ENCODE assay signal across 19 mouse cellular contexts in genomic region chr7:37413350-37413749, GRCm38 (mm10).
A peak's percentile ranks its signal among the peaks of the same experiment; 100 is the strongest.
DNase-seq lines count a peak whose midpoint lies in the region; ATAC-seq and TF ChIP-seq lines count a peak whose summit lies in the region.
"Had no signal": no experiment of that assay in that cellular context is flagged by ENCODE, and none has a peak within 500 bp of the region (broad histone marks: within the 10 kb centered on the region; RNA-seq: fewer than 3 reads in every experiment).

No protein-coding gene starts in this region.

- 50% methylated on average over 4 of the region's 4 CpGs for WGBS in forebrain, embryonic 14.5 days
- WGBS in forebrain, embryonic 13.5 days, result 54% methylated on average over 4 of the region's 4 CpGs
- WGBS in embryonic facial prominence, embryonic 14.5 days, result 17% methylated on average over 4 of the region's 4 CpGs

- no peak for TF ChIP-seq POLR2A in brain, embryonic 14.5 days (IDR thresholded peaks at IDR 0.05; ENCODE audit: borderline replicate concordance, extremely low read depth, insufficient read depth, insufficient read length, poor library complexity, severe bottlenecking)

- no peak overlapping the region for H3K4me2 ChIP-seq in forebrain, embryonic 14.5 days (ENCODE audit: low read length)
- H3K4me2 ChIP-seq in forebrain, embryonic 13.5 days, result no peak overlapping the region
- no peak overlapping the region for H3K4me2 ChIP-seq in embryonic facial prominence, embryonic 14.5 days (ENCODE audit: low read depth, low read length)
- H3K4me2 ChIP-seq: heart, embryonic 12.5 days had no signal

- no peaks in the 10 kb centered on the region for H3K27me3 ChIP-seq in forebrain, embryonic 14.5 days (replicated peaks; ENCODE audit: control insufficient read depth, insufficient read depth, low read length)
- H3K27me3 ChIP-seq in forebrain, embryonic 13.5 days, result no peaks in the 10 kb centered on the region
- no peaks in the 10 kb centered on the region for H3K27me3 ChIP-seq in embryonic facial prominence, embryonic 14.5 days (replicated peaks; ENCODE audit: control insufficient read depth, insufficient read depth, low read length)
- H3K27me3 ChIP-seq: heart, embryonic 12.5 days had no signal

- no peak overlapping the region for H3K27ac ChIP-seq in forebrain, embryonic 14.5 days (ENCODE audit: low read depth, low read length)
- H3K27ac ChIP-seq in forebrain, embryonic 13.5 days, result no peak overlapping the region
- no peak overlapping the region for H3K27ac ChIP-seq in embryonic facial prominence, embryonic 14.5 days (replicated peaks; ENCODE audit: low read depth, low read length)
- H3K27ac ChIP-seq: hindbrain, postnatal 0 days had no signal

- H3K9me3 ChIP-seq in forebrain, embryonic 14.5 days (replicated peaks; ENCODE audit: control insufficient read depth, low read length), result no peaks in the 10 kb centered on the region
- no peaks in the 10 kb centered on the region for H3K9me3 ChIP-seq in forebrain, embryonic 13.5 days (replicated peaks)
- no peaks in the 10 kb centered on the region for H3K9me3 ChIP-seq in embryonic facial prominence, embryonic 14.5 days (ENCODE audit: control insufficient read depth, low read length)
- H3K9me3 ChIP-seq: heart, embryonic 12.5 days had no signal

- H3K36me3 ChIP-seq in forebrain, embryonic 14.5 days (ENCODE audit: control insufficient read depth, insufficient read depth, low read length), result no peaks in the 10 kb centered on the region
- no peaks in the 10 kb centered on the region for H3K36me3 ChIP-seq in forebrain, embryonic 13.5 days (ENCODE audit: poor library complexity, severe bottlenecking)
- no peaks in the 10 kb centered on the region for H3K36me3 ChIP-seq in embryonic facial prominence, embryonic 14.5 days (ENCODE audit: control insufficient read depth, insufficient read depth, low read length)
- H3K36me3 ChIP-seq: G1E; heart, embryonic 12.5 days had no signal

- no peaks in the 10 kb centered on the region; the same call in 1 of the 2 replicates for H3K4me1 ChIP-seq in forebrain, embryonic 14.5 days (ENCODE audit: control insufficient read depth, insufficient read depth, low read length)
- H3K4me1 ChIP-seq in forebrain, embryonic 13.5 days, result no peaks in the 10 kb centered on the region
- no peaks in the 10 kb centered on the region for H3K4me1 ChIP-seq in embryonic facial prominence, embryonic 14.5 days (ENCODE audit: control insufficient read depth, insufficient read depth, low read length)
- H3K4me1 ChIP-seq: heart, embryonic 12.5 days had no signal

- H3K4me3 ChIP-seq in forebrain, embryonic 14.5 days (ENCODE audit: low read depth, low read length), result no peak overlapping the region
- H3K4me3 ChIP-seq in forebrain, embryonic 13.5 days, result no peak overlapping the region
- H3K4me3 ChIP-seq in embryonic facial prominence, embryonic 14.5 days (ENCODE audit: low read depth, low read length), result no peak overlapping the region
- H3K4me3 ChIP-seq: heart, embryonic 12.5 days had no signal

- no peak for TF ChIP-seq CTCF in brain, embryonic 14.5 days (IDR thresholded peaks at IDR 0.05; ENCODE audit: borderline replicate concordance, extremely low read depth, insufficient read depth, insufficient read length)

- peak; percentile 47 for DNase-seq in forebrain, embryonic 14.5 days (ENCODE audit: low spot score)
- DNase-seq in brain, embryonic 14.5 days (ENCODE audit: low read depth), result peak; percentile 50
- peak; percentile 32 for DNase-seq in embryo, embryonic 10.5 days (ENCODE audit: low spot score)
- DNase-seq in embryonic facial prominence, embryonic 14.5 days (ENCODE audit: low spot score), result peak; percentile 27
- no peak for DNase-seq in adrenal gland, postnatal 4 days (ENCODE audit: low spot score in 2 of 2)
- no peak for DNase-seq in cerebellum, adult 9-11 months
- DNase-seq: adrenal gland, adult 8-10 months; adrenal gland, postnatal 36 days; cerebellum, adult 11-12 months; cerebellum, adult 9-10 months; cerebellum, postnatal 36 days; gastrocnemius, postnatal 14 days; kidney, adult 11 months; kidney, adult 9 months had no signal

- no peak overlapping the region for H3K9ac ChIP-seq in forebrain, embryonic 14.5 days (ENCODE audit: low read length)
- no peak overlapping the region for H3K9ac ChIP-seq in forebrain, embryonic 13.5 days
- H3K9ac ChIP-seq in embryonic facial prominence, embryonic 14.5 days (ENCODE audit: low read depth, low read length), result no peak overlapping the region
- H3K9ac ChIP-seq: heart, embryonic 12.5 days had no signal

- ATAC-seq in forebrain, embryonic 14.5 days, result no peak
- ATAC-seq in forebrain, embryonic 13.5 days, result no peak
- ATAC-seq in embryonic facial prominence, embryonic 14.5 days (ENCODE audit: low read depth), result no peak
- ATAC-seq: forebrain, embryonic 16.5 days; hindbrain, postnatal 0 days had no signal

Comparison
In these comparisons a context has a peak if more than half of its experiments do, and no peak if none do; other contexts are left out.
1. DNase-seq: peak in forebrain, embryonic 14.5 days (single experiment), brain, embryonic 14.5 days (single experiment), embryo, embryonic 10.5 days (single experiment) and embryonic facial prominence, embryonic 14.5 days (single experiment); none in adrenal gland, postnatal 4 days (0 of 2) and cerebellum, adult 9-11 months (single experiment).